Mouse (Mus musculus) layer of hippocampus, adult 9-10 months (tissue): ENCODE data around the gene Jade2.

Experiments
- DNase-seq: peaks from one replicate; pipeline ENCODE4 v3.0.0; 2022; ENCODE audit warnings: low spot score

Gene Jade2

GRCm38 (mm10) chr11:51857081-51857671 is at the start of gene Jade2:
Gene Jade2 (minus strand): TSS chr11:51857653.
- DNase-seq: no peak

DNA sequence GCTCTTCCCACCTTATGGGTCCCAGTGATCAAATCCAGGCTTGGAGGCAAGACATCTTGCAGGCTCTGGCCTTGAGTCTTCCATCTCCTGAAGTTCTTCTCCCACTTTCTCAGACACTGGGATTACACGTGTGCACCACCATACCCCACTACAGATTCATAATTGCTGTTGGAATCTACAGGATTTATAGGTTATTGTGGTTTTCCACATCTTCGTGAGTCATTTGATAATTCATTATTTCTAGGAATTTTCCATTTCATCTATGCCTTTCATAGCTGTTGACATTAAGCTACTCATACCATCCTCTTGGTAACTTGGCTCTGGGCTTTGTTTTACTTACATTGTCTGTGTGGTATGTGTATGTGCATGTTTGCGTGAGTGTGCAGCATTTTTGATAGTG is 46.8 kb upstream of the Jade2 start:
- DNase-seq: no peak

- no peak for DNase-seq
Measured at GRCm38 (mm10) chr11:51899691-51900090, 42.2 kb upstream of the Jade2 start.

- DNase-seq: no peak
Measured at GRCm38 (mm10) chr11:51898326-51899080, 41.0 kb upstream of the Jade2 start.

GRCm38 (mm10) chr11:51897311-51897710 is 39.9 kb upstream of the Jade2 start:
- no peak for DNase-seq

GRCm38 (mm10) chr11:51896012-51896411 is 38.6 kb upstream of the Jade2 start:
- no peak for DNase-seq

DNA sequence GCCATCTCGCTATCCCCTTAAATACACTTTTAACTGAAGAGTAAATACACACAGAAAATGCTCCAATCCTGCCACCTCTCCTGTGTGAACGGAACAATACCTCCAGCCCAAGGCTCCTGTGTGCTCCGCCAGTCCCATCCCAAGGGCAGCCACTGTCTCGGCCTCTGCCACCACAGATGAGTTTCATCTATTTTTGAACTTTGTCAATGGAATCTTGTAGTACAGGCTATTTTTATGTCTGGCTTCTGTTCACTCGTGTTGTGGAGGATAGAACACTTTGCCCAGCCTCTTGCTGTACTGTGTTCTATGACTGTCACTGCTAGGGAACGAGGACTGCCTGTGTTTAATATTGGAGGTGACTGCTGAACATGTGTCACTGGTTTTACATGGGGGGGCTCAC is 28.2 kb upstream of the Jade2 start:
- DNase-seq: no peak

- DNase-seq: no peak
Measured at GRCm38 (mm10) chr11:51884092-51884491, 26.6 kb upstream of the Jade2 start.

DNA sequence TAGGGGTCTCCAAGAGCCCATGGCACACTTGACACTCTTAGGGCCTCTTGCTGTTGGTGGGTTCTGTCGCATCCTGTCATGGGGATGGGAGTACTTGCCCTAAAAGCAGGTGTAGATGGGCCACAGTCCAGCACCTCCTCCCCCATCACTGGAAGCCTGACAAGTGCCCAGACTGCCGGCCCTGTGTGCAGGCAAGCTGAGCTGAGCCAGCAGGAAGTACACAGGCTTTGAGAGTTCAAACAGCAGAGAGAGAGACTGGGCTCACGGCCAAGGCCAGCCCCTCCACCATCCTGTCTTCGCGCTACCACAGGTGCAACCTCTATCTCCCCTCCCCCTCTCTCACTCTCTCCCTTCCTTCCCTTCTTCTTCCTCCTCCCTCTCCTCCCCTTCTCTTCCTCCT is 26.2 kb upstream of the Jade2 start:
- DNase-seq: no peak

GRCm38 (mm10) chr11:51881776-51882175 is 24.3 kb upstream of the Jade2 start:
- DNase-seq: no peak

- no peak for DNase-seq
Measured at GRCm38 (mm10) chr11:51881041-51881730, 23.7 kb upstream of the Jade2 start.

- no peak for DNase-seq
Measured at GRCm38 (mm10) chr11:51876943-51877344, 19.5 kb upstream of the Jade2 start.

- DNase-seq: no peak
Measured at GRCm38 (mm10) chr11:51875792-51876195, 18.3 kb upstream of the Jade2 start.

DNA sequence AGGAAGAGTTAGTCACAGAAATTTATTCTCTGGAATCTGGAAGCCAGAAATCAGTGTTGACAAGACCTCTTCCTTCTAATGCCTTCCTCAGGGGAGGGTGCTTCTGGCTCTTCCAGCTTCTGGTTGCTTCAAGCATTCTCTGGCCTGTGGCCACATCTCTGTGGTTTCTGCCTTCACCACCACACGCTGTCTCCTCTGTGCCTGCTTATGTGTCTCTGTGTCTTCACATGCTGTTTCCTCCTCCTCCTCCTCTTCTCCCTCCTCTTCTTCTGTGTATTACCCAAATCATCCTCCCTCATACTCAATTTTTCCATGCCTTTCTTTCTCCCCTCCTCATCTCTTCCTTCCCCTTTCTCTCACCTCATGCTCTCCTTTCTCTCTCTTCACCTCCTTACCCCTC is 17.6 kb upstream of the Jade2 start:
- DNase-seq: no peak

GRCm38 (mm10) chr11:51874266-51875036 is 17.0 kb upstream of the Jade2 start:
- no peak for DNase-seq

DNA sequence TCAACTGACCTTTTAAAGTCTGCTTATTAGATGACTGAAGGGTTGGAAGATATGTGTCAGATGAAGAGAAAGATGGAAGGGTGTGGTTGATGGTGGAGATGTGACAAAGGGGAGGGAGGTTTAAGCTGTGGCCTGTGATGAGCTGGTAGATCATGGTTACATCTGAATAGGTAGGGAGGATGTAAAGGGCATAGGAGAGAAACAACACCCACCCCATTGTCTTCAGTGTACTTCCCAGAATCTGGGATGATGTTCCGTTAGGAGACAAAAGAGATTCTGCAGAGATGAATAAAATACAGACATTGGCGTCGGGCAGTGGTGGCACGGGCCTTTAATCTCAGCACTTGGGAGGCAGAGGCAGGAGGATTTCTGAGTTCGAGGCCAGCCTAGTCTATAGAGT is 15.7 kb upstream of the Jade2 start:
- no peak for DNase-seq

- no peak for DNase-seq
Measured at GRCm38 (mm10) chr11:51867261-51867660, 9.8 kb upstream of the Jade2 start.

GRCm38 (mm10) chr11:51866020-51866419 is 8.6 kb upstream of the Jade2 start:
- DNase-seq: no peak

DNA sequence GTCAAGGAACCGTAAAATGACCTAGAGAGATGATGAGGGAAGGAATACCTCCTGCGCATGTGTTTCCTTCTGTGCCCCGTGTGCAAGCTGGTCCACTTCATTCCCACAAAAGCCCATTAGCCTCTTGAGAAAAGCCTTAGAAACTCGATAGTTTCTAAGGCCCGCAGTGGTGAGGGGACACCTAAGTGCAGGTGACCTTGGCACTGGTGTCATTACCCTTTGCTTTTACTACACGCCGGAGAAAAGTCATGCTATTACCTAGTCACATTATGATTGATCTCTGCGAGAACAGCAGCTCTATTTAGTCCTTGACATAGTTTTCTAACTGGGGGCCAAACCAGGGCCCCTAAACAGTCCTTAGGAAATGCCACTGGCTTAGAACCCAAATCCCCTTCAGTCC is 3.2 kb upstream of the Jade2 start:
- DNase-seq: no peak

DNA sequence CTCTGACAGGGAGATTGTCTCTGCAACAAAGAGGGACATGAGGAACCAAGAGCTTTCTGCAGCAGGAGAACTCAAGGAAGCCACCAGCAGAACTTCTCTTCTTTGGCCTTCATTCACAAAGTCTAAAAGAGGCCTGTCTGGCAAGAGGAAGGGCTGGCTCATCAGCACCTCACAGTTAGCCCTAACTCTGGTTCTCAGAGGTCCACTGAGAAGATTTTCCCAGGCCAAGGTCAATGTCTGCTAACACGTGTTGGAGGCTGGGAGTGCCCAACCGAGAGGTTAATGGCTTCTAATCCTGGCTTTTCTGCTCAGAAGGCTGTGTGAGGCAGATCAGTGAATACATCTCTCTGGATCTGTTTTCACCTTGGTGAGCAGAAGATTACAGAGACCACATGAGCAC is 2.1 kb upstream of the Jade2 start:
- no peak for DNase-seq

DNA sequence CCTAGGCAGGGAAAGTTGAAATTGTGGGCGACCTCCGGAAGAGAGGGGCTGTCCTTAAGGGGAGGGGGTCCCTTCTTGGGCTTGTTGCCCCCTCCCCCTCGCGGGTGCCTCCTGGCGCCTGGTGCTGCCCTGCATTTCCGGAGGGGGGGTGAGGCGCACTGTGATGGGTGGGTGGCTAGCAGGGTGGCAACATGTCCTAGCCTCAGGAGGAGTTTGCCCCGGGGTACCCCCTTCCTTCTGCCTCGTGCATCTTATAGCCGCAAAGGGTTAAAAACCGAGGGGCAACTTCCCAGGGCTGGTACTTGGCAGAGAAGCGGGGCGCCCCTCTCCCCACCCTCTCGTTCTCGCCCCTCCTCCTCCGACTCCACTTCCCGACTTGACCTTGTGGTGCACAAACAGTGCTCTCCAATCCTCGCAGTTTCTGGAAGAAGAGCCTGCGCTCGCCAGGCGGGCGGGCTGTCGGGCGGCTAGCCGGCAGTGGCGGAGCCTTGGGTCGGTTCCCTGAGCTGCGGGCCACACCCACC is 1.1 kb upstream of the Jade2 start:
- DNase-seq: peak; percentile 39

DNA sequence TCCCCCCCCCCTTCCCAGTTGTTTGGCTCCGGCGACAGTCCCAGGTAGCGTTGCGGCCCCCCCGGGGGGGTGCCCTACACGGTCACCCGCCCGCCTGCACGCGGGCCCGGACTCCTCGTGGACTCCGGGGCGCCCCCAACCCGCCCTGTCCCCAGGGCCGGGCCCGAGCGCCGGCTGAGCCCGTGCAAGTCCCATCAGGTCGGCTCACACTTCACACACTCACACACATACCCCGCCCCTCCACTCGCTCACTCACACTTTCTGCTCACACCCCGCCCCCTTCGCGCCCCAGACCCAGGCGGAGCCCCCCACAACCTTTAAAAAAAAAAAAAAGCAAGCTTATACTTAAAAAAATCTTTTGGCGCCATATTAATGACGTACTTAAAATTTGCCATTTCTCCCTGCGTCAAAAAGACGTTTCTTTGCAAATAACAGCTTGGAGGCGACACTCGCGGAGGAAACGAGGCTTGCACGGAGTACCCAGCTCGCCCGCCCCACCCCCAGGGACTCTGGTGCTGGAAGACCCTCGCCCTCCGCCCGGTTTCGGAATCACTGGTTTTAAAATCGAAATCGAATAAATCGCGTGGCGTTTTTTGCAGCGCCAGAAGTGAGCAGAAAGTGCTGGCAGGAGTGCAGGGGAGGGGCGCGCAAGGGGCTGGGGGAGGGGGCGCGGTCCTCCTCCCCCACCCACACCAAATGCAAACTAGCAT is 520 bp upstream of the Jade2 start:
- peak; percentile 41 for DNase-seq
